Comparison of ENCODE assay signal across 22 mouse cellular contexts in genomic region chr8:125922333-125922732, GRCm38 (mm10). TPM values are rescaled to one million over a fixed set of nuclear protein-coding genes. Genes with fewer than 3 reads are reported as not detected.
"Had no signal": no experiment of that assay in that cellular context is flagged by ENCODE, and none has a peak within 500 bp of the region (broad histone marks: within the 10 kb centered on the region; RNA-seq: fewer than 3 reads in every experiment).

No protein-coding gene starts in this region.

- ATAC-seq: intestine, postnatal 0 days; liver, postnatal 0 days had no signal

- DNase-seq: layer of hippocampus, adult 9-11 months; layer of hippocampus, postnatal 36 days; left cerebral cortex, postnatal 4 days; liver, postnatal 0 days; lung, postnatal 14 days; lung, postnatal 4 days; midbrain, embryonic 14.5 days; thymus, adult 2 months; thymus, postnatal 14 days; thymus, postnatal 4 days had no signal

- H3K9ac ChIP-seq: limb, embryonic 12.5 days; limb, embryonic 15.5 days; liver, embryonic 14.5 days; liver, postnatal 0 days had no signal

- H3K4me2 ChIP-seq: limb, embryonic 12.5 days; limb, embryonic 15.5 days; liver, embryonic 11.5 days; midbrain, embryonic 11.5 days had no signal

- H3K36me3 ChIP-seq: limb, embryonic 12.5 days; limb, embryonic 15.5 days had no signal

- H3K4me3 ChIP-seq: layer of hippocampus, adult 2 months; left cerebral cortex, adult 2 months; limb, embryonic 12.5 days; limb, embryonic 15.5 days had no signal

- H3K27me3 ChIP-seq: limb, embryonic 12.5 days; limb, embryonic 15.5 days had no signal

- H3K27ac ChIP-seq: layer of hippocampus, adult 2 months; left cerebral cortex, adult 2 months; limb, embryonic 12.5 days; limb, embryonic 15.5 days; liver, embryonic 14.5 days; stomach, postnatal 0 days had no signal

- H3K9me3 ChIP-seq: limb, embryonic 12.5 days; limb, embryonic 15.5 days had no signal

RNA-seq across cellular contexts. Expression of gene Map3k21, which starts 12.1 kb away (rescaled TPM):
- total RNA-seq: megakaryocyte progenitor cell, adult 5-6 weeks; megakaryocyte-erythroid progenitor cell, adult 5-6 weeks had no signal
- polyA plus RNA-seq: neural tube, embryonic 11.5 days had no signal

RNA-seq across cellular contexts. Expression of gene Pcnx2, which starts 24.2 kb away (rescaled TPM):
- total RNA-seq: megakaryocyte progenitor cell, adult 5-6 weeks; megakaryocyte-erythroid progenitor cell, adult 5-6 weeks had no signal
